26 mouse cellular contexts compared by ENCODE assay signal in genomic region chr13:36113181-36113580, GRCm38 (mm10).
"Had no signal": no experiment of that assay in that cellular context is flagged by ENCODE, and none has a peak within 500 bp of the region (broad histone marks: within the 10 kb centered on the region; RNA-seq: fewer than 3 reads in every experiment).

No protein-coding gene starts in this region.

- H3K4me1 ChIP-seq: heart, embryonic 12.5 days; limb, embryonic 12.5 days had no signal

- H3K9me3 ChIP-seq: heart, embryonic 10.5 days; heart, embryonic 12.5 days; hindbrain, embryonic 10.5 days; hindbrain, embryonic 12.5 days; intestine, embryonic 15.5 days; limb, embryonic 10.5 days; limb, embryonic 12.5 days; liver, embryonic 13.5 days; liver, embryonic 15.5 days had no signal

- H3K27ac ChIP-seq: gastrocnemius, adult 2 months; heart, embryonic 10.5 days; hindbrain, embryonic 10.5 days; hindbrain, embryonic 12.5 days; hindbrain, embryonic 14.5 days; intestine, embryonic 15.5 days; left cerebral cortex, adult 2 months; limb, embryonic 10.5 days; limb, embryonic 12.5 days; liver, embryonic 15.5 days had no signal

- ATAC-seq: hindbrain, embryonic 16.5 days; inflammation-experienced regulatory T-cells, adult 6 months; intestine, embryonic 15.5 days; intestine, postnatal 0 days; liver, postnatal 0 days had no signal

- H3K9ac ChIP-seq: heart, embryonic 12.5 days; hindbrain, embryonic 12.5 days; hindbrain, embryonic 14.5 days; intestine, embryonic 15.5 days; limb, embryonic 12.5 days; liver, embryonic 13.5 days; liver, embryonic 15.5 days; liver, postnatal 0 days had no signal

- H3K27me3 ChIP-seq: heart, embryonic 12.5 days; hindbrain, embryonic 12.5 days; intestine, embryonic 15.5 days; limb, embryonic 12.5 days; liver, embryonic 13.5 days; liver, embryonic 15.5 days had no signal

- H3K4me3 ChIP-seq: gastrocnemius, adult 2 months; heart, embryonic 10.5 days; heart, embryonic 12.5 days; hindbrain, embryonic 10.5 days; hindbrain, embryonic 12.5 days; intestine, embryonic 15.5 days; left cerebral cortex, adult 2 months; limb, embryonic 10.5 days; limb, embryonic 12.5 days; liver, embryonic 13.5 days; liver, embryonic 15.5 days had no signal

- DNase-seq: gastrocnemius, adult 2 months; gastrocnemius, postnatal 10 days; gastrocnemius, postnatal 25 days; heart, adult 18-20 months; heart, postnatal 10 days; heart, postnatal 4 days; layer of hippocampus, adult 9-11 months; layer of hippocampus, postnatal 36 days; liver; liver, embryonic 13.5 days; liver, postnatal 0 days; lung, adult 2 months had no signal

- H3K36me3 ChIP-seq: hindbrain, embryonic 12.5 days; intestine, embryonic 15.5 days; limb, embryonic 10.5 days; limb, embryonic 12.5 days; liver, embryonic 15.5 days had no signal

- H3K4me2 ChIP-seq: heart, embryonic 12.5 days; hindbrain, embryonic 12.5 days; hindbrain, embryonic 14.5 days; intestine, embryonic 15.5 days; limb, embryonic 12.5 days; liver, embryonic 11.5 days; liver, embryonic 13.5 days; liver, embryonic 15.5 days had no signal
